Mouse (Mus musculus) large intestine, adult 2 months (tissue): ENCODE data around the gene Zfp280b. TPM values are rescaled to one million over a fixed set of nuclear protein-coding genes. Genes with fewer than 3 reads are reported as not detected.
A peak's percentile ranks its signal among the peaks of the same experiment; 100 is the strongest.
"Not testable (repeated sequence)": the region's sequence is repeated elsewhere in the genome, so short reads cannot be mapped to it uniquely, and the experiment has no call there.

Source experiments
- DNase-seq: peaks from one replicate; pipeline ENCODE4 v3.0.0-alpha.2; 2012; ENCODE audit warnings: low read depth, low spot score
- WGBS: fragments of 180-500 bp; shearing (Covaris S2); methylation state at CpG from one replicate; pipeline ENCODE4 v1.1.7; 2018; 5-methylcytosine and 5-hydroxymethylcytosine counted together
- polyA plus RNA-seq: library from polyadenylated mRNA; depleted of rRNA; stranded (reverse); fragments of >200 nt; gene quantifications from 2 replicates; pipeline ENCODE4 v1.2.3, GENCODE M21; 2012; rRNA removed

Zfp280b gene
- 6.5 and 9.4 TPM in 2 replicates for polyA plus RNA-seq

- peak; percentile 73 for DNase-seq
- under 1% methylated on average over 58 of the region's 58 CpGs for whole genome bisulfite sequencing
Observed at GRCm38 (mm10) chr10:76032402-76033118, at the start of gene Zfp280b. Zfp280b (plus strand) TSS chr10:76032650.

- 69% methylated on average over 4 of the region's 4 CpGs for WGBS
- no peak for DNase-seq
Observed at GRCm38 (mm10) chr10:75990430-75991042, 41.9 kb upstream of the Zfp280b start.

- whole genome bisulfite sequencing: 83% methylated on average over 15 of the region's 15 CpGs
Observed at GRCm38 (mm10) chr10:75993616-75994240, 38.7 kb upstream of the Zfp280b start.

GRCm38 (mm10) chr10:75994531-75995210, 37.8 kb upstream of the Zfp280b start:
- 79% methylated on average over 13 of the region's 13 CpGs for WGBS
- DNase-seq: not testable (repeated sequence)

More at GRCm38 (mm10) chr10:75993616-75994240, 38.7 kb upstream of the Zfp280b start:
- DNase-seq: no peak

- no peak for DNase-seq
- 80% methylated on average over 11 of the region's 11 CpGs for WGBS
Observed at GRCm38 (mm10) chr10:75995463-75995862, 37.0 kb upstream of the Zfp280b start.

- no peak for DNase-seq
- WGBS: 28% methylated on average over 3 of the region's 3 CpGs
Observed at GRCm38 (mm10) chr10:75996315-75996714, 36.1 kb upstream of the Zfp280b start.

- 51% methylated on average over 7 of the region's 7 CpGs for WGBS
Observed at GRCm38 (mm10) chr10:76001160-76001559, 31.3 kb upstream of the Zfp280b start.

GRCm38 (mm10) chr10:76002101-76002521, 30.3 kb upstream of the Zfp280b start:
- WGBS: 39% methylated on average over 3 of the region's 3 CpGs
- DNase-seq: no peak

More at GRCm38 (mm10) chr10:76001160-76001559, 31.3 kb upstream of the Zfp280b start:
- DNase-seq: no peak

- 73% methylated on average over 2 of the region's 2 CpGs for WGBS
- DNase-seq: no peak
Observed at GRCm38 (mm10) chr10:76002615-76003014, 29.8 kb upstream of the Zfp280b start.

GRCm38 (mm10) chr10:76003221-76003620, 29.2 kb upstream of the Zfp280b start:
- 97% methylated on average over 2 of the region's 2 CpGs for WGBS
- DNase-seq: no peak

GRCm38 (mm10) chr10:76006385-76006784, 26.1 kb upstream of the Zfp280b start:
- no peak for DNase-seq
- 85% methylated on average over 6 of the region's 6 CpGs for WGBS

GRCm38 (mm10) chr10:76009812-76010211, 22.6 kb upstream of the Zfp280b start:
- 81% methylated on average over 3 of the region's 3 CpGs for WGBS
- DNase-seq: no peak

GRCm38 (mm10) chr10:76012922-76013321, 19.5 kb upstream of the Zfp280b start:
- DNase-seq: no peak

GRCm38 (mm10) chr10:76016886-76017285, 15.6 kb upstream of the Zfp280b start:
- 86% methylated on average over 3 of the region's 3 CpGs for WGBS
- no peak for DNase-seq

More at GRCm38 (mm10) chr10:76012922-76013321, 19.5 kb upstream of the Zfp280b start:
- 66% methylated on average over 6 of the region's 6 CpGs for WGBS

- 22% methylated on average over 3 of the region's 3 CpGs for WGBS
- DNase-seq: peak; percentile 27
Observed at GRCm38 (mm10) chr10:76021728-76022127, 10.7 kb upstream of the Zfp280b start.

GRCm38 (mm10) chr10:76023921-76024320, 8.5 kb upstream of the Zfp280b start:
- DNase-seq: no peak
- 89% methylated on average over 6 of the region's 6 CpGs for WGBS

- 90% methylated on average over 10 of the region's 10 CpGs for whole genome bisulfite sequencing
- no peak for DNase-seq
Observed at GRCm38 (mm10) chr10:76025470-76026190, 6.8 kb upstream of the Zfp280b start.

- 70% methylated on average over 12 of the region's 12 CpGs for WGBS
- no peak for DNase-seq
Observed at GRCm38 (mm10) chr10:76027127-76028015, 5.1 kb upstream of the Zfp280b start.
